Mouse (Mus musculus): ENCODE measurements around the gene Slc27a1. TPM values are rescaled to one million over a fixed set of nuclear protein-coding genes. Genes with fewer than 3 reads are reported as not detected.
A peak's percentile ranks its signal among the peaks of the same experiment; 100 is the strongest.

The Slc27a1 gene
- polyA plus RNA-seq, 1 experiment from 2014 or later, result 23.3 TPM

GRCm38 (mm10) chr8:71630761-71631160 lies 62.1 kb downstream of the Slc27a1 start:
- no peak for ATAC-seq
- no peak overlapping the region for H3K4me3 ChIP-seq (replicated peaks)
- no peak overlapping the region for H3K27ac ChIP-seq
- peaks cover 47% of the 10 kb centered on the region for H3K4me1 ChIP-seq (replicated peaks)
- H3K9me3 ChIP-seq, result no peaks in the 10 kb centered on the region
- peaks cover 8% of the 10 kb centered on the region for H3K27me3 ChIP-seq (replicated peaks)
- no peak overlapping the region for H3K9ac ChIP-seq
- 0 out of 2 replicates have a peak, but pooled peaks cover under 1% of the 10 kb centered on the region for H3K36me3 ChIP-seq
- H3K4me2 ChIP-seq (replicated peaks), result no peak overlapping the region
- 85% methylated on average over 6 of the region's 6 CpGs for WGBS

GRCm38 (mm10) chr8:71631897-71632296 lies 63.2 kb downstream of the Slc27a1 start:
- Histone ChIP-seq H3K27ac (no peak overlapping the region), H3K36me3 (no peaks in the 10 kb centered on the region), H3K4me1 (replicated peaks) (peaks cover 47% of the 10 kb centered on the region), H3K27me3 (replicated peaks) (peaks cover 8% of the 10 kb centered on the region), H3K9me3 (no peaks in the 10 kb centered on the region), H3K9ac (no peak overlapping the region), H3K4me2 (replicated peaks) (no peak overlapping the region), H3K4me3 (replicated peaks) (no peak overlapping the region)
- whole genome bisulfite sequencing, result 59% methylated on average over 2 of the region's 2 CpGs
- ATAC-seq, result no peak

GRCm38 (mm10) chr8:71633164-71633563 lies 64.5 kb downstream of the Slc27a1 start:
- peaks cover 36% of the 10 kb centered on the region for H3K4me1 ChIP-seq (replicated peaks)
- H3K4me2 ChIP-seq (replicated peaks), result peak overlapping the region; percentile 55
- peaks cover 8% of the 10 kb centered on the region for H3K27me3 ChIP-seq (replicated peaks)
- H3K4me3 ChIP-seq (replicated peaks), result no peak overlapping the region
- no peaks in the 10 kb centered on the region for H3K9me3 ChIP-seq
- H3K36me3 ChIP-seq, result no peaks in the 10 kb centered on the region
- ATAC-seq, result no peak
- WGBS, result 10% methylated on average over 18 of the region's 22 CpGs
- no peak overlapping the region for H3K9ac ChIP-seq
- no peak overlapping the region for H3K27ac ChIP-seq

- Histone ChIP-seq H3K27ac (no peak overlapping the region), H3K9me3 (no peaks in the 10 kb centered on the region), H3K4me2 (replicated peaks) (peak overlapping the region; percentile 55), H3K27me3 (replicated peaks) (peaks cover 8% of the 10 kb centered on the region), H3K36me3 (no peaks in the 10 kb centered on the region), H3K4me1 (replicated peaks) (peaks cover 27% of the 10 kb centered on the region), H3K9ac (no peak overlapping the region), H3K4me3 (replicated peaks) (peak overlapping the region; percentile 18)
- WGBS, result 2% methylated on average over 26 of the region's 26 CpGs
- peak; percentile 65 for ATAC-seq
Measured at GRCm38 (mm10) chr8:71633981-71634667, 65.4 kb downstream of the Slc27a1 start.

Other genes starting within 250 kb of the Slc27a1 start
- 93.5 and 93.8 TPM in 2 replicates for gene Use1, start 202.0 kb upstream of the Slc27a1 start, polyA plus RNA-seq (2015; fragmentation: Nextera tagmentation; extraction: Ambion mirVana)
- 6.7 and 7.9 TPM in 2 replicates for gene Ocel1, start 197.6 kb upstream of the Slc27a1 start, polyA plus RNA-seq (2015; fragmentation: Nextera tagmentation; extraction: Ambion mirVana)
- gene Nr2f6, start 186.9 kb upstream of the Slc27a1 start, polyA plus RNA-seq (2015; fragmentation: Nextera tagmentation; extraction: Ambion mirVana), result 81.1 and 85.7 TPM in 2 replicates
- 8.8 and 10.8 TPM in 2 replicates for gene Ushbp1, start 173.1 kb upstream of the Slc27a1 start, polyA plus RNA-seq (2015; fragmentation: Nextera tagmentation; extraction: Ambion mirVana)
- 97.8 and 99.8 TPM in 2 replicates for gene Babam1, start 172.0 kb upstream of the Slc27a1 start, polyA plus RNA-seq (2015; fragmentation: Nextera tagmentation; extraction: Ambion mirVana)
- 31.6 and 41.6 TPM in 2 replicates for gene Ankle1, start 162.9 kb upstream of the Slc27a1 start, polyA plus RNA-seq (2015; fragmentation: Nextera tagmentation; extraction: Ambion mirVana)
- 34.6 and 37.5 TPM in 2 replicates for gene Abhd8, start 105.2 kb upstream of the Slc27a1 start, polyA plus RNA-seq (2015; fragmentation: Nextera tagmentation; extraction: Ambion mirVana)
- gene Mrpl34, start 103.9 kb upstream of the Slc27a1 start, polyA plus RNA-seq (2015; fragmentation: Nextera tagmentation; extraction: Ambion mirVana), result 199 and 214 TPM in 2 replicates
- gene Dda1, start 99.7 kb upstream of the Slc27a1 start, polyA plus RNA-seq (2015; fragmentation: Nextera tagmentation; extraction: Ambion mirVana), result 90.2 and 91.3 TPM in 2 replicates
- gene Ano8, start 82.9 kb upstream of the Slc27a1 start, polyA plus RNA-seq (2015; fragmentation: Nextera tagmentation; extraction: Ambion mirVana), result 1.4 TPM in 2 replicates
- 13.6 and 16.3 TPM in 2 replicates for gene Gtpbp3, start 80.8 kb upstream of the Slc27a1 start, polyA plus RNA-seq (2015; fragmentation: Nextera tagmentation; extraction: Ambion mirVana)
- 76.8 and 79.2 TPM in 2 replicates for gene Plvap, start 57.1 kb upstream of the Slc27a1 start, polyA plus RNA-seq (2015; fragmentation: Nextera tagmentation; extraction: Ambion mirVana)
- gene Ccdc194, start 43.2 kb upstream of the Slc27a1 start, polyA plus RNA-seq (2015; fragmentation: Nextera tagmentation; extraction: Ambion mirVana), result 0.32 and 0.43 TPM in 2 replicates
- 43.0 and 45.5 TPM in 2 replicates for gene Bst2, start 31.4 kb upstream of the Slc27a1 start, polyA plus RNA-seq (2015; fragmentation: Nextera tagmentation; extraction: Ambion mirVana)
- 103 and 115 TPM in 2 replicates for gene Mvb12a, start 26.0 kb upstream of the Slc27a1 start, polyA plus RNA-seq (2015; fragmentation: Nextera tagmentation; extraction: Ambion mirVana)
- gene Tmem221, start 10.0 kb upstream of the Slc27a1 start, polyA plus RNA-seq (2015; fragmentation: Nextera tagmentation; extraction: Ambion mirVana), result 2.1 and 2.8 TPM in 2 replicates
- 0.06 TPM in 1 of 2 replicates, not detected in the other for gene Nxnl1, start 2.3 kb upstream of the Slc27a1 start, polyA plus RNA-seq (2015; fragmentation: Nextera tagmentation; extraction: Ambion mirVana)
- gene Pgls, start 23.3 kb downstream of the Slc27a1 start, polyA plus RNA-seq (2015; fragmentation: Nextera tagmentation; extraction: Ambion mirVana), result 241 and 243 TPM in 2 replicates
- 2.9 and 3.6 TPM in 2 replicates for gene Fam129c, start 28.8 kb downstream of the Slc27a1 start, polyA plus RNA-seq (2015; fragmentation: Nextera tagmentation; extraction: Ambion mirVana)
- 70.8 and 73.5 TPM in 2 replicates for gene Colgalt1, start 42.1 kb downstream of the Slc27a1 start, polyA plus RNA-seq (2015; fragmentation: Nextera tagmentation; extraction: Ambion mirVana)
- 1.3 and 1.5 TPM in 2 replicates for gene Unc13a, start 102.9 kb downstream of the Slc27a1 start, polyA plus RNA-seq (2015; fragmentation: Nextera tagmentation; extraction: Ambion mirVana)
- gene Jak3, start 107.4 kb downstream of the Slc27a1 start, polyA plus RNA-seq (2015; fragmentation: Nextera tagmentation; extraction: Ambion mirVana), result 9.0 and 9.2 TPM in 2 replicates
- 1.2 and 1.9 TPM in 2 replicates for gene Insl3, start 120.3 kb downstream of the Slc27a1 start, polyA plus RNA-seq (2015; fragmentation: Nextera tagmentation; extraction: Ambion mirVana)
- gene B3gnt3, start 132.9 kb downstream of the Slc27a1 start, polyA plus RNA-seq (2015; fragmentation: Nextera tagmentation; extraction: Ambion mirVana), result 16.0 and 17.0 TPM in 2 replicates
- 5.3 and 7.1 TPM in 2 replicates for gene Fcho1, start 156.8 kb downstream of the Slc27a1 start, polyA plus RNA-seq (2015; fragmentation: Nextera tagmentation; extraction: Ambion mirVana)